Mouse (Mus musculus): ENCODE measurements around the gene Gm13283. TPM values are rescaled to one million over a fixed set of nuclear protein-coding genes. Genes with fewer than 3 reads are reported as not detected.
"Not testable (repeated sequence)": the region's sequence is repeated elsewhere in the genome, so short reads cannot be mapped to it uniquely, and the experiment has no call there.

Gm13283 gene
- polyA plus RNA-seq, 2 experiments, result 0.21 to 0.24 TPM

GRCm38 (mm10) chr4:88797097-88797496 is 37.2 kb downstream of the Gm13283 start, which contains the start of gene Gm13279:
Gene Gm13279, plus strand, starts transcription at chr4:88797397.
- H3K27ac ChIP-seq (replicated peaks; ENCODE audit: low read depth, low read length); DNase-seq (ENCODE audit: low spot score); H3K4me2 ChIP-seq (replicated peaks; ENCODE audit: low read depth, low read length, severe bottlenecking); H3K9ac ChIP-seq (ENCODE audit: low read depth, low read length, severe bottlenecking); H3K36me3 ChIP-seq (ENCODE audit: control insufficient read depth, insufficient read depth, low read length); H3K4me3 ChIP-seq (replicated peaks; ENCODE audit: low read length); H3K27me3 ChIP-seq (ENCODE audit: control insufficient read depth, insufficient read depth, low read length); H3K4me1 ChIP-seq (ENCODE audit: control insufficient read depth, insufficient read depth, low read length); H3K9me3 ChIP-seq (ENCODE audit: control insufficient read depth, low read length); ATAC-seq (ENCODE audit: low FRiP score, low read depth): not testable (repeated sequence)
- WGBS, result no CpG with 5 or more reads among the region's 28 CpGs

GRCm38 (mm10) chr4:88799365-88799764 is 39.4 kb downstream of the Gm13283 start, which contains the start of gene Gm13285:
Gene Gm13285, plus strand, starts transcription at chr4:88799665.
- not testable (repeated sequence) for H3K9ac ChIP-seq (ENCODE audit: low read depth, low read length, severe bottlenecking); H3K9me3 ChIP-seq (ENCODE audit: control insufficient read depth, low read length); DNase-seq (ENCODE audit: low spot score); H3K27ac ChIP-seq (replicated peaks; ENCODE audit: low read depth, low read length); H3K36me3 ChIP-seq (ENCODE audit: control insufficient read depth, insufficient read depth, low read length); H3K4me2 ChIP-seq (replicated peaks; ENCODE audit: low read depth, low read length, severe bottlenecking); ATAC-seq (ENCODE audit: low FRiP score, low read depth); H3K4me1 ChIP-seq (ENCODE audit: control insufficient read depth, insufficient read depth, low read length); H3K4me3 ChIP-seq (replicated peaks; ENCODE audit: low read length); H3K27me3 ChIP-seq (ENCODE audit: control insufficient read depth, insufficient read depth, low read length)
- WGBS, result 12% methylated on average over 2 of the region's 7 CpGs

GRCm38 (mm10) chr4:88802954-88803353 is 43.0 kb downstream of the Gm13283 start, which contains the start of gene Gm13287:
Gene Gm13287, plus strand, starts transcription at chr4:88803254.
- not testable (repeated sequence) for H3K27ac ChIP-seq (replicated peaks; ENCODE audit: low read depth, low read length); ATAC-seq (ENCODE audit: low FRiP score, low read depth); H3K4me3 ChIP-seq (replicated peaks; ENCODE audit: low read length); H3K27me3 ChIP-seq (ENCODE audit: control insufficient read depth, insufficient read depth, low read length); DNase-seq (ENCODE audit: low spot score); H3K4me2 ChIP-seq (replicated peaks; ENCODE audit: low read depth, low read length, severe bottlenecking); H3K9ac ChIP-seq (ENCODE audit: low read depth, low read length, severe bottlenecking); H3K9me3 ChIP-seq (ENCODE audit: control insufficient read depth, low read length); H3K4me1 ChIP-seq (ENCODE audit: control insufficient read depth, insufficient read depth, low read length); H3K36me3 ChIP-seq (ENCODE audit: control insufficient read depth, insufficient read depth, low read length)
- WGBS, result no CpG with 5 or more reads among the region's 29 CpGs

DNA sequence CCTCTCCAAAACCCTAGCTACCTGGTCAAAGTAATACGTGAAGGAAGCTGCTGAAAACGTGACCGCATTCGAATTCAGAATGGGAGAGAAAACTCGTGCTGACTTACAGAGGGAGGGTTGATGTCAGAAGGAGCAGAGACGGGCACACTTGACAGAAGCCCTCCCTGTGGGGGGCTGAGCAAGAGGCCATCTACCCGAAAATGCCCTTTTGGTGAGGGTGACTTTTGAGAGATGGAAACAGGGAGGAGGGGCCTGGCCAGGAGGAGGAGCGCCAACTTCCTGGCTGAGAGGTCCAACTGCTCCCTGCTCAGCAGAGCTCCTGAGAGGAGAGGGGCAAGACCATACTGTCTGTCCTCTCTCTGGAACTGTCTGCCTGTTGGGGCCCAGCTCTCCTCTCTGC is 45.3 kb downstream of the Gm13283 start, which contains the start of gene Gm13288:
Gene Gm13288, plus strand, starts transcription at position 301 of the 400 bp plus-strand sequence.
- not testable (repeated sequence) for DNase-seq (ENCODE audit: low spot score); H3K27ac ChIP-seq (replicated peaks; ENCODE audit: low read depth, low read length); H3K4me1 ChIP-seq (ENCODE audit: control insufficient read depth, insufficient read depth, low read length); H3K27me3 ChIP-seq (ENCODE audit: control insufficient read depth, insufficient read depth, low read length); H3K4me2 ChIP-seq (replicated peaks; ENCODE audit: low read depth, low read length, severe bottlenecking); H3K9ac ChIP-seq (ENCODE audit: low read depth, low read length, severe bottlenecking); H3K9me3 ChIP-seq (ENCODE audit: control insufficient read depth, low read length); H3K36me3 ChIP-seq (ENCODE audit: control insufficient read depth, insufficient read depth, low read length); ATAC-seq (ENCODE audit: low FRiP score, low read depth)
- WGBS, result no CpG with 5 or more reads among the region's 8 CpGs
- 0 out of 2 replicates have a peak within 1 kb of the TSS, but pooled peaks have one; percentile 15 for H3K4me3 ChIP-seq (replicated peaks; ENCODE audit: low read length)

- H3K9me3 ChIP-seq (ENCODE audit: control insufficient read depth, low read length); H3K9ac ChIP-seq (ENCODE audit: low read depth, low read length, severe bottlenecking); ATAC-seq (ENCODE audit: low FRiP score, low read depth); H3K27ac ChIP-seq (replicated peaks; ENCODE audit: low read depth, low read length); H3K27me3 ChIP-seq (ENCODE audit: control insufficient read depth, insufficient read depth, low read length); H3K4me2 ChIP-seq (replicated peaks; ENCODE audit: low read depth, low read length, severe bottlenecking); DNase-seq (ENCODE audit: low spot score); H3K36me3 ChIP-seq (ENCODE audit: control insufficient read depth, insufficient read depth, low read length); H3K4me1 ChIP-seq (ENCODE audit: control insufficient read depth, insufficient read depth, low read length): not testable (repeated sequence)
- 0 out of 2 replicates have a peak overlapping the region, but pooled peaks have one; percentile 15 for H3K4me3 ChIP-seq (replicated peaks; ENCODE audit: low read length)
- 0% methylated on average over 11 of the region's 34 CpGs for WGBS
Measured at GRCm38 (mm10) chr4:88805761-88806160, 45.8 kb downstream of the Gm13283 start.

Other genes starting within 250 kb of the Gm13283 start
Only the 30 nearest of the 32 such genes appear.
- gene Ifna14, start 188.3 kb upstream of the Gm13283 start, polyA plus RNA-seq (2012; rRNA removed), result not detected in 2 replicates
- not detected in 2 replicates for gene Ifna14, start 188.3 kb upstream of the Gm13283 start, polyA plus RNA-seq (2014; fragmentation: Nextera tagmentation; extraction: Ambion mirVana)
- gene Ifna9, start 167.7 kb upstream of the Gm13283 start, polyA plus RNA-seq (2012; rRNA removed), result not detected in 2 replicates
- not detected in 2 replicates for gene Ifna9, start 167.7 kb upstream of the Gm13283 start, polyA plus RNA-seq (2014; fragmentation: Nextera tagmentation; extraction: Ambion mirVana)
- gene Ifna12, start 156.7 kb upstream of the Gm13283 start, polyA plus RNA-seq (2012; rRNA removed), result not detected in 2 replicates
- gene Ifna12, start 156.7 kb upstream of the Gm13283 start, polyA plus RNA-seq (2014; fragmentation: Nextera tagmentation; extraction: Ambion mirVana), result not detected in 2 replicates
- not detected in 2 replicates for gene C87499, start 125.7 kb upstream of the Gm13283 start, polyA plus RNA-seq (2012; rRNA removed)
- not detected in 2 replicates for gene C87499, start 125.7 kb upstream of the Gm13283 start, polyA plus RNA-seq (2014; fragmentation: Nextera tagmentation; extraction: Ambion mirVana)
- gene Ifna13, start 115.7 kb upstream of the Gm13283 start, polyA plus RNA-seq (2012; rRNA removed), result not detected in 2 replicates
- gene Ifna13, start 115.7 kb upstream of the Gm13283 start, polyA plus RNA-seq (2014; fragmentation: Nextera tagmentation; extraction: Ambion mirVana), result not detected in 2 replicates
- not detected in 2 replicates for gene Ifna16, start 83.2 kb upstream of the Gm13283 start, polyA plus RNA-seq (2012; rRNA removed)
- gene Ifna16, start 83.2 kb upstream of the Gm13283 start, polyA plus RNA-seq (2014; fragmentation: Nextera tagmentation; extraction: Ambion mirVana), result not detected in 2 replicates
- gene Ifna2, start 76.2 kb upstream of the Gm13283 start, polyA plus RNA-seq (2012; rRNA removed), result not detected in 2 replicates
- not detected in 2 replicates for gene Ifna2, start 76.2 kb upstream of the Gm13283 start, polyA plus RNA-seq (2014; fragmentation: Nextera tagmentation; extraction: Ambion mirVana)
- 0.09 TPM in 1 of 2 replicates, not detected in the other for gene Ifnab, start 68.8 kb upstream of the Gm13283 start, polyA plus RNA-seq (2012; rRNA removed)
- not detected in 2 replicates for gene Ifnab, start 68.8 kb upstream of the Gm13283 start, polyA plus RNA-seq (2014; fragmentation: Nextera tagmentation; extraction: Ambion mirVana)
- 0.63 and 0.86 TPM in 2 replicates for gene Gm26566, start 38.3 kb upstream of the Gm13283 start, polyA plus RNA-seq (2012; rRNA removed)
- gene Gm26566, start 38.3 kb upstream of the Gm13283 start, polyA plus RNA-seq (2014; fragmentation: Nextera tagmentation; extraction: Ambion mirVana), result 0.70 and 2.0 TPM in 2 replicates
- 41.4 and 41.6 TPM in 2 replicates for gene Klhl9, start 37.7 kb upstream of the Gm13283 start, polyA plus RNA-seq (2012; rRNA removed)
- 127 and 137 TPM in 2 replicates for gene Klhl9, start 37.7 kb upstream of the Gm13283 start, polyA plus RNA-seq (2014; fragmentation: Nextera tagmentation; extraction: Ambion mirVana)
- not detected in 2 replicates for gene Gm13271, start 5.3 kb upstream of the Gm13283 start, polyA plus RNA-seq (2012; rRNA removed)
- not detected in 2 replicates for gene Gm13271, start 5.3 kb upstream of the Gm13283 start, polyA plus RNA-seq (2014; fragmentation: Nextera tagmentation; extraction: Ambion mirVana)
- gene Gm13290, start 13.7 kb downstream of the Gm13283 start, polyA plus RNA-seq (2012; rRNA removed), result not detected in 2 replicates
- gene Gm13290, start 13.7 kb downstream of the Gm13283 start, polyA plus RNA-seq (2014; fragmentation: Nextera tagmentation; extraction: Ambion mirVana), result 0.33 and 0.48 TPM in 2 replicates
- not detected in 2 replicates for gene Gm13289, start 16.8 kb downstream of the Gm13283 start, polyA plus RNA-seq (2012; rRNA removed)
- not detected in 2 replicates for gene Gm13289, start 16.8 kb downstream of the Gm13283 start, polyA plus RNA-seq (2014; fragmentation: Nextera tagmentation; extraction: Ambion mirVana)
- 0.16 TPM in 1 of 2 replicates, not detected in the other for gene Gm13272, start 19.7 kb downstream of the Gm13283 start, polyA plus RNA-seq (2012; rRNA removed)
- not detected in 2 replicates for gene Gm13272, start 19.7 kb downstream of the Gm13283 start, polyA plus RNA-seq (2014; fragmentation: Nextera tagmentation; extraction: Ambion mirVana)
- 0.10 and 0.17 TPM in 2 replicates for gene Ifnz, start 22.0 kb downstream of the Gm13283 start, polyA plus RNA-seq (2012; rRNA removed)
- gene Ifnz, start 22.0 kb downstream of the Gm13283 start, polyA plus RNA-seq (2014; fragmentation: Nextera tagmentation; extraction: Ambion mirVana), result 0.25 TPM in 1 of 2 replicates, not detected in the other
- 0.14 and 0.44 TPM in 2 replicates for gene Gm13276, start 25.6 kb downstream of the Gm13283 start, polyA plus RNA-seq (2012; rRNA removed)
- gene Gm13276, start 25.6 kb downstream of the Gm13283 start, polyA plus RNA-seq (2014; fragmentation: Nextera tagmentation; extraction: Ambion mirVana), result not detected in 2 replicates
- not detected in 2 replicates for gene Gm13277, start 28.5 kb downstream of the Gm13283 start, polyA plus RNA-seq (2012; rRNA removed)
- gene Gm13277, start 28.5 kb downstream of the Gm13283 start, polyA plus RNA-seq (2014; fragmentation: Nextera tagmentation; extraction: Ambion mirVana), result not detected in 2 replicates
- gene Gm13278, start 31.4 kb downstream of the Gm13283 start, polyA plus RNA-seq (2012; rRNA removed), result not detected in 2 replicates
- not detected in 2 replicates for gene Gm13278, start 31.4 kb downstream of the Gm13283 start, polyA plus RNA-seq (2014; fragmentation: Nextera tagmentation; extraction: Ambion mirVana)
- gene Gm13275, start 34.4 kb downstream of the Gm13283 start, polyA plus RNA-seq (2012; rRNA removed), result 0.47 TPM in 1 of 2 replicates, not detected in the other
- gene Gm13275, start 34.4 kb downstream of the Gm13283 start, polyA plus RNA-seq (2014; fragmentation: Nextera tagmentation; extraction: Ambion mirVana), result not detected in 2 replicates
- not detected in 2 replicates for gene Gm13279, start 37.3 kb downstream of the Gm13283 start, polyA plus RNA-seq (2012; rRNA removed)
- not detected in 2 replicates for gene Gm13279, start 37.3 kb downstream of the Gm13283 start, polyA plus RNA-seq (2014; fragmentation: Nextera tagmentation; extraction: Ambion mirVana)
- not detected in 2 replicates for gene Gm13285, start 39.5 kb downstream of the Gm13283 start, polyA plus RNA-seq (2012; rRNA removed)
- gene Gm13285, start 39.5 kb downstream of the Gm13283 start, polyA plus RNA-seq (2014; fragmentation: Nextera tagmentation; extraction: Ambion mirVana), result 0.65 and 1.3 TPM in 2 replicates
- gene Gm13287, start 43.1 kb downstream of the Gm13283 start, polyA plus RNA-seq (2012; rRNA removed), result 0.47 TPM in 1 of 2 replicates, not detected in the other
- gene Gm13287, start 43.1 kb downstream of the Gm13283 start, polyA plus RNA-seq (2014; fragmentation: Nextera tagmentation; extraction: Ambion mirVana), result not detected in 2 replicates
- gene Gm13288, start 45.4 kb downstream of the Gm13283 start, polyA plus RNA-seq (2012; rRNA removed), result 0.04 and 0.09 TPM in 2 replicates
- gene Gm13288, start 45.4 kb downstream of the Gm13283 start, polyA plus RNA-seq (2014; fragmentation: Nextera tagmentation; extraction: Ambion mirVana), result not detected in 2 replicates
- gene Ifna7, start 56.1 kb downstream of the Gm13283 start, polyA plus RNA-seq (2012; rRNA removed), result not detected in 2 replicates
- not detected in 2 replicates for gene Ifna7, start 56.1 kb downstream of the Gm13283 start, polyA plus RNA-seq (2014; fragmentation: Nextera tagmentation; extraction: Ambion mirVana)
- not detected in 2 replicates for gene Ifna11, start 59.8 kb downstream of the Gm13283 start, polyA plus RNA-seq (2012; rRNA removed)
- not detected in 2 replicates for gene Ifna11, start 59.8 kb downstream of the Gm13283 start, polyA plus RNA-seq (2014; fragmentation: Nextera tagmentation; extraction: Ambion mirVana)
- gene Ifna6, start 67.3 kb downstream of the Gm13283 start, polyA plus RNA-seq (2012; rRNA removed), result not detected in 2 replicates
- gene Ifna6, start 67.3 kb downstream of the Gm13283 start, polyA plus RNA-seq (2014; fragmentation: Nextera tagmentation; extraction: Ambion mirVana), result not detected in 2 replicates
- not detected in 2 replicates for gene Ifna5, start 75.4 kb downstream of the Gm13283 start, polyA plus RNA-seq (2012; rRNA removed)
- gene Ifna5, start 75.4 kb downstream of the Gm13283 start, polyA plus RNA-seq (2014; fragmentation: Nextera tagmentation; extraction: Ambion mirVana), result not detected in 2 replicates
- gene Ifna4, start 81.7 kb downstream of the Gm13283 start, polyA plus RNA-seq (2012; rRNA removed), result not detected in 2 replicates
- gene Ifna4, start 81.7 kb downstream of the Gm13283 start, polyA plus RNA-seq (2014; fragmentation: Nextera tagmentation; extraction: Ambion mirVana), result not detected in 2 replicates
- gene Ifna1, start 90.0 kb downstream of the Gm13283 start, polyA plus RNA-seq (2012; rRNA removed), result not detected in 2 replicates
- not detected in 2 replicates for gene Ifna1, start 90.0 kb downstream of the Gm13283 start, polyA plus RNA-seq (2014; fragmentation: Nextera tagmentation; extraction: Ambion mirVana)
- not detected in 2 replicates for gene Ifne, start 120.1 kb downstream of the Gm13283 start, polyA plus RNA-seq (2012; rRNA removed)
- gene Ifne, start 120.1 kb downstream of the Gm13283 start, polyA plus RNA-seq (2014; fragmentation: Nextera tagmentation; extraction: Ambion mirVana), result not detected in 2 replicates